ENCODE assay signal across 8 mouse cellular contexts in genomic region chr3:103575156-103575892, GRCm38 (mm10). TPM values are rescaled to one million over a fixed set of nuclear protein-coding genes. Genes with fewer than 3 reads are reported as not detected.
A peak's percentile ranks its signal among the peaks of the same experiment; 100 is the strongest.
DNase-seq lines count a peak whose midpoint lies in the region; ATAC-seq and TF ChIP-seq lines count a peak whose summit lies in the region.

Syt6 (plus strand) TSS chr3:103575231.

- ATAC-seq in heart, embryonic 15.5 days (replicated peaks; ENCODE audit: insufficient number of reproducible peaks, insufficient read depth, low FRiP score, low read depth) = no peak
- ATAC-seq in neural tube, embryonic 11.5 days (ENCODE audit: insufficient read depth, low FRiP score, low TSS enrichment) = peak; percentile 58
- ATAC-seq in activated CD4-positive, CD25-positive, alpha-beta regulatory T cell, adult 4 months = no peak

- WGBS in heart, embryonic 15.5 days = 1% methylated on average over 44 of the region's 44 CpGs
- under 1% methylated on average over 40 of the region's 44 CpGs for WGBS in neural tube, embryonic 11.5 days

- H3K4me2 ChIP-seq in heart, embryonic 15.5 days = peak within 1 kb of the TSS; percentile 93
- H3K4me2 ChIP-seq in neural tube, embryonic 11.5 days (ENCODE audit: low read depth) = peak within 1 kb of the TSS; percentile 87

- H3K36me3 ChIP-seq in heart, embryonic 15.5 days = no peaks in the 10 kb centered on the region
- H3K36me3 ChIP-seq in ES-E14 (ENCODE audit: control insufficient read depth, insufficient read depth, low read length, poor library complexity, severe bottlenecking) = no peaks in the 10 kb centered on the region
- H3K36me3 ChIP-seq in neural tube, embryonic 11.5 days (ENCODE audit: control insufficient read depth, insufficient read depth, low read length) = no peaks in the 10 kb centered on the region

- peaks cover 18% of the 10 kb centered on the region for H3K4me1 ChIP-seq in heart, embryonic 15.5 days (replicated peaks)
- peaks cover 0 to 4% of the 10 kb centered on the region in 2 experiments; a peak in 3 of 4 replicates for H3K4me1 ChIP-seq in ES-E14 (ENCODE audit: control insufficient read depth in 2 of 2, insufficient read depth in 2 of 2, low read length in 2 of 2, poor library complexity in 1 of 2)
- H3K4me1 ChIP-seq in neural tube, embryonic 11.5 days (ENCODE audit: control insufficient read depth, insufficient read depth, low read length) = peaks cover 15% of the 10 kb centered on the region

- peak within 1 kb of the TSS; percentile 54 for H3K4me3 ChIP-seq in heart, embryonic 15.5 days
- peak within 1 kb of the TSS; percentile 46 to 63; a peak in 3 of 4 replicates for H3K4me3 ChIP-seq in ES-E14 (ENCODE audit: insufficient read depth in 1 of 2, low read depth in 1 of 2, low read length in 2 of 2, poor library complexity in 1 of 2, severe bottlenecking in 1 of 2)
- H3K4me3 ChIP-seq in neural tube, embryonic 11.5 days (ENCODE audit: low read depth, low read length) = peak within 1 kb of the TSS; percentile 46

- in situ Hi-C loops in ES-E14 (cut with MboI; ENCODE audit: low sequenced_read_pairs in 2 of 2, unreplicated experiment in 2 of 2) = no loop called here

- 0 out of 2 replicates have a peak within 1 kb of the TSS, but pooled peaks have one; percentile 28 for H3K9ac ChIP-seq in heart, embryonic 15.5 days
- peak within 1 kb of the TSS; percentile 56 for H3K9ac ChIP-seq in ES-E14 (ENCODE audit: insufficient read depth, low read depth, low read length, poor library complexity, severe bottlenecking)
- peak within 1 kb of the TSS; percentile 69 for H3K9ac ChIP-seq in neural tube, embryonic 11.5 days (ENCODE audit: low read length)

- no peak for DNase-seq in heart, adult 9 months (ENCODE audit: low spot score in 2 of 2)
- DNase-seq in ES-E14 (ENCODE audit: low read depth, low spot score) = no peak
- DNase-seq in embryo, embryonic 9.5 days (ENCODE audit: extremely low spot score) = peak; percentile 28
- DNase-seq in kidney, postnatal 4 days = peak; percentile 11 to 13
- DNase-seq in neural tube, embryonic 11.5 days (ENCODE audit: low spot score) = peak; percentile 42
- DNase-seq in layer of hippocampus, adult 11-12 months (ENCODE audit: low spot score) = no peak

- peaks cover 83% of the 10 kb centered on the region for H3K27me3 ChIP-seq in heart, embryonic 15.5 days
- peaks cover 47% of the 10 kb centered on the region for H3K27me3 ChIP-seq in neural tube, embryonic 11.5 days (ENCODE audit: control insufficient read depth, insufficient read depth, low read length)

- H3K9me3 ChIP-seq in heart, embryonic 15.5 days (replicated peaks) = no peaks in the 10 kb centered on the region
- H3K9me3 ChIP-seq in ES-E14 (ENCODE audit: control insufficient read depth, insufficient read depth, low read depth, low read length) = no peaks in the 10 kb centered on the region
- H3K9me3 ChIP-seq in neural tube, embryonic 11.5 days (ENCODE audit: control insufficient read depth, low read length) = no peaks in the 10 kb centered on the region

- no peak within 1 kb of the TSS for H3K27ac ChIP-seq in heart, embryonic 15.5 days
- H3K27ac ChIP-seq in ES-E14 (ENCODE audit: insufficient read depth, low read depth, low read length, poor library complexity, severe bottlenecking) = no peak within 1 kb of the TSS
- no peak within 1 kb of the TSS for H3K27ac ChIP-seq in neural tube, embryonic 11.5 days (ENCODE audit: low read depth, low read length)

TF ChIP-seq in ES-E14, 5 proteins besides CTCF, POLR2A, EP300 and RAD21:
- no peak for TF ChIP-seq HCFC1 (IDR thresholded peaks at IDR 0.05; ENCODE audit: borderline replicate concordance, insufficient read depth, low read length)
- TF ChIP-seq CHD2 (IDR thresholded peaks at IDR 0.05; ENCODE audit: low read depth, low read length) = no peak
- no peak for TF ChIP-seq ZC3H11A (IDR thresholded peaks at IDR 0.05; ENCODE audit: borderline replicate concordance, low read depth, low read length)
- TF ChIP-seq MAFK (IDR thresholded peaks at IDR 0.05; ENCODE audit: insufficient read depth, low read depth, low read length) = no peak
- TF ChIP-seq ZNF384 (IDR thresholded peaks at IDR 0.05; ENCODE audit: low read depth, low read length) = no peak
TF ChIP-seq in ES-E14: peak in this region for 0.

RNA-seq across cellular contexts. Expression of gene Syt6, which starts in this region (rescaled TPM):
- 0.10 TPM in 1 of 2 replicates, not detected in the other for polyA plus RNA-seq in heart, embryonic 15.5 days (2015; fragmentation: Nextera tagmentation; extraction: Ambion mirVana)
- total RNA-seq in ES-E14 (2012; rRNA removed) = 0.22 and 0.32 TPM in 2 replicates
- polyA plus RNA-seq in neural tube, embryonic 11.5 days (2014; fragmentation: Nextera tagmentation; extraction: Ambion mirVana) = 2.9 and 3.1 TPM in 2 replicates
- polyA plus RNA-seq in activated CD4-positive, CD25-positive, alpha-beta regulatory T cell, adult 4 months (2017; shearing (Covaris generic)) = not detected

Comparison
In these comparisons a context has a peak if more than half of its experiments do, and no peak if none do; other contexts are left out.
1. DNase-seq: peak in embryo, embryonic 9.5 days (single experiment), kidney, postnatal 4 days (2 of 2) and neural tube, embryonic 11.5 days (single experiment); none in heart, adult 9 months (0 of 2), ES-E14 (single experiment) and layer of hippocampus, adult 11-12 months (single experiment).
2. Peak in every context shown above with its lines, with median percentiles within 50 percentile points of each other: H3K4me3 ChIP-seq and H3K9ac ChIP-seq.